Mouse (Mus musculus) ES-E14 (cell line): ENCODE measurements around the gene Cacna1g.

Source experiments
- CHD2 ChIP-seq: IDR thresholded peaks from 2 replicates; pipeline ENCODE4 v1.6.1; 2014; ENCODE audit warnings: mild to moderate bottlenecking, low read depth, low read length, inconsistent platforms
- HCFC1 ChIP-seq: IDR thresholded peaks from 2 replicates; pipeline ENCODE4 v1.6.1; 2012; ENCODE audit warnings: low read length, inconsistent platforms, borderline replicate concordance; ENCODE audit not compliant: insufficient read depth
- MAFK ChIP-seq: IDR thresholded peaks from 2 replicates; pipeline ENCODE4 v1.6.1; 2014; ENCODE audit warnings: mild to moderate bottlenecking, low read depth, low read length, inconsistent platforms; ENCODE audit not compliant: insufficient read depth
- ZC3H11A ChIP-seq: IDR thresholded peaks from 2 replicates; pipeline ENCODE4 v1.6.1; 2012; ENCODE audit warnings: low read depth, mild to moderate bottlenecking, inconsistent platforms, low read length, borderline replicate concordance
- ZNF384 ChIP-seq: IDR thresholded peaks from 2 replicates; pipeline ENCODE4 v1.6.1; 2012; ENCODE audit warnings: low read depth, low read length, inconsistent platforms

GRCm38 (mm10) chr11:94402731-94403130 lies 71.3 kb downstream of the Cacna1g start:
- TF ChIP-seq ZC3H11A, result no peak
- TF ChIP-seq MAFK, result no peak
- TF ChIP-seq ZNF384, result no peak
- TF ChIP-seq CHD2, result no peak
- TF ChIP-seq HCFC1, result no peak
